Mouse (Mus musculus) spleen, postnatal 4 days (tissue): ENCODE measurements at regions not wholly inside any gene's neighbourhood (a gene's known extent, or its start where the extent isn't known, plus 50 kb on each side); places are given as distances from the start of the nearest gene placed in this dataset.
"Not testable (repeated sequence)": the region's sequence is repeated elsewhere in the genome, so short reads cannot be mapped to it uniquely, and the experiment has no call there.

Experiments used
- DNase-seq, 2 experiments: peaks; one replicate each; pipeline ENCODE4 v3.0.0; 2022; ENCODE audit warnings: low spot score in 2 of 2

DNA sequence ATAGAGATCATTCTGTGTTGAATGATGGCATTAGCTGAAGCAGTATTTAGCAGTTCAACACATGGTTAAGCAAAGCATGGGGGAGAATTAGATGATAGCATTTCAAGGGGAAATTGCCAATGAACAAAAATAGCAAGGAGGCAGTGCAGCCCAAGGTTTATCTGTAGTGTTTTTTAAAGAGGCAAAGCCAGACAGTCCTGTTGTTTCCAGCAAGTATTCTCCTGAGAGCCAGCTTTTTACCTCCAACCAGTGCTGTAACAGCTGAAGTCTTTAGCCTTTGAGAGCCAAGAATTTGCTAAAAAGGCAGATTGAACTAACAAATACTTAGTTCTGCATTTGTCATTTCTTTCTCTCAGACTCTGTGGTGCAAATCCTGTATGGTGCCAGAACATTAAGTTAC, 305.1 kb upstream of the Arx start:
- DNase-seq = no peak

DNA sequence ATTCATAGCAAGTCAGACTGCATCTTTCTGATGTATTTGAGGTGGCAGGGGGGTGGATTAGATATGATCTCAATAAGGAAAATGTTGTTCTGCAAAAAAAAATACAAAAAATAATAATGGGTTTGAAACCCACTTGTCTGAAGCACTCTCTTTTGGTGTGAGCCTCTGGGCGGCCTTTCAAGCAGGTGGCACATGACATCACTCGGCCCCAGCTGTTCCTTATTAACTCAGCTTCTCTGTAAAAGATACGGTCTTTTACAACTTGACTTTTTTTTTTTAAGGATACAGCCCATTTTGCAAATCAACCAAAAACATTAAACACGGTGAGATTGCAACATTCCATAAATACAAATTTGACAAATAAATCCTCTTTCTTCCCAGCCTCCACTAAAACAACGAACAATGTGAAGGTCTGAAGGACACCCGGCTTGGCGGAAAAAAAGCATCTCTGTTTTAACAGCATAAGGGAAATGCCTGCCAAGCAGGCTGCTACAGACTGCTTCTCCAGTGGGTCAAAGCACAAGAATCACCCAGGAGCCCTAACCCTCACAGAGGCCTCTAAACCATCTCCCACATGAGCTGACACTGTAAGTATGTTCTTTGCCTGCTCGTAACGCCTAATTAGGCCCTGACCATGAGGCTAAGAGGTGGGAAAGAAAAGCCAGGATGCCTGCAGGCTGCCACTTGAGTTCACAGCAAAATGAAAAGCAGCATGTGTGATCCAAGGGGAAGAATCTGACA, 283.8 kb upstream of the Arx start:
- DNase-seq = no peak

DNA sequence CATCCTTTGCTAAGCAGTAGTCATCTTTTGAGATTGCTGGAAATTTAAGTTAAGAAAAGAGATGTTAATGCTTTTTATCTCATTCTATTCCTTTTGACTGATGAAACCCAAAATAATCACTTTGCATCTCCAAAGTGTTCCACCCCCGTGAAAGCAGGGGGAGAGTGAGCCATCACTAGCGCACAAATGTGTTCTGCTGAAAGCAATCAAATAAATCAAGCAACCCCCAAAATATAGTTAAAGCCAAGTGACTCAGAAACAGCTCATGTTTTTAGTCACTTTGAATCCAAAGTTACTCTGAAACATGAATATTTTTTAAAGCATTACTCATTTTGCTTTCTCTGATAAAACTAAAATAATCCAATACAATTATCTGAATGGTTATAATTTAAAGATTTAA, 279.6 kb upstream of the Arx start:
- no peak for DNase-seq

DNA sequence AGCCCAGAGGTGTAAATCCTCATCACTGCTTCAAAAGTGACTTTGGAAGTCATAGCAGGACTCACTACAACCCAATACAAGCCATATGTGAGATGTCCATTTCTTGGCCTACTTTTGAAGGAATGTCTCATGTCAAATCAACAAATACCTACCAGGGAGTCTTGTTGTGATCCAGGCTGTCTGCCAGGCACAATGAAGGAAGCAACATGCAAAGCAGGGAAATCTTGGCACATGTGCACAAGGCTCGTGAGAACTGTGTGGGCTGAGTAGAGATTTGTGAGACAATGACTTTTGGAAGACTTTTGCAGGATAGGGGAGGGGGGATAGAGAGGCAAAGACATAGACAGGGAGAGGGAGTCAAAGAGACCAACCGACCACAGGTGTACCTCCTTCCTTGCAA, 274.7 kb upstream of the Arx start:
- DNase-seq = no peak

DNA sequence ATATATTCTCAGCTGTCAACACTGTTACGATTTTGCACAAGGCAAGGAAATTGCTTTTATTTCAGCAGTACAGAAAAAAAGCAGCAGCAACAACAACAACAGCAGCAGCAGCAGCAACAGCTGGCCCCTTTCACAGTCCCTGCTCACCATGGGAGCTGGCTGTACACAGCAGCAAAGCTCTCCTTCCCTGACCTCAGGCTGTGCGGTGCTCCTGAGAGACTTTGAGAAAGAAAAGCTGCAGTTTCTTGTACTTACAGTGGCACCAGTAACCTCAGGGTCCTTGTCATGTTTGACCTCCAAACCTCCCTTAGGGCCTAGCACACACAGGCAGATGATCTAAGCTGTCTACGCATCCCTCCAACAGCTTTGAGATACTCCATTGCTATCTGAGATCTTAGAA, 269.9 kb upstream of the Arx start:
- no peak for DNase-seq

DNA sequence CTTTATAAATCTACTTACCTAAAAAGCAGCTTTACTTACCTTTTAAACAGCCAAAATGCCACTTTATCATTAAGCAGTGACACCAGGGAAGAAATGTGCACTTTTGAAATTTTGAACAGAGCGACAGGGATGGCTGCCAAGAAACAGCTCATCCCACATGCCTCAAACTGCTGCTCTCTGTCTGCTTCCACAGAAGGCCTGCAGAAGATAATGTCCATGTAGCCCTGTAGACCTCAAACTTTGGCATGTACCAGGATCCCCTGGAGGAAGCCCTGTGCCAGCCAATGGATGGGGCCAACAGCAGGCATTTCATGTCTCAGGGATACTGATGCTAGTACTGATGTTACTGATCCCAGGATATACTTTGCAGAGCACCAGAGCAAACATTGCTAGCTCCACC, 245.1 kb upstream of the Arx start:
- DNase-seq = no peak

DNA sequence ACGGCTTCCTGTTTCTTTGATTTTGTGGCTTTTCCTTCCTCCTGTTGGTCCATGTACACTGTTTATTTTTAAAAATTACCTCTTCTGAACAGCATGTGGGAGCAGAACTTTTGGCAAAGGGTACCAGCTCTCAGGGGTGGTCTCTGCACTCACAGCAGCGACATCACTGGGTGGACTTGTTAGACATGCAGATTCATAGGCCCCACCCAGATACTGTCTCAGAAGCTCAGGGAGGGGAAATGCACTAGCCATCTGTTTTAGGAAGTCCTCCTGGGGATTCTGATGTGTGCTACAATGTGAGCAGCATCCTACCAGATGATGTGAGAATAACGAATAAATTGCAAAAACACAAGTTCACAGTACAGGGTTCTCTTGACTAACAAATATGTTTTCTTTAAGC, 243.5 kb upstream of the Arx start:
- no peak for DNase-seq

DNA sequence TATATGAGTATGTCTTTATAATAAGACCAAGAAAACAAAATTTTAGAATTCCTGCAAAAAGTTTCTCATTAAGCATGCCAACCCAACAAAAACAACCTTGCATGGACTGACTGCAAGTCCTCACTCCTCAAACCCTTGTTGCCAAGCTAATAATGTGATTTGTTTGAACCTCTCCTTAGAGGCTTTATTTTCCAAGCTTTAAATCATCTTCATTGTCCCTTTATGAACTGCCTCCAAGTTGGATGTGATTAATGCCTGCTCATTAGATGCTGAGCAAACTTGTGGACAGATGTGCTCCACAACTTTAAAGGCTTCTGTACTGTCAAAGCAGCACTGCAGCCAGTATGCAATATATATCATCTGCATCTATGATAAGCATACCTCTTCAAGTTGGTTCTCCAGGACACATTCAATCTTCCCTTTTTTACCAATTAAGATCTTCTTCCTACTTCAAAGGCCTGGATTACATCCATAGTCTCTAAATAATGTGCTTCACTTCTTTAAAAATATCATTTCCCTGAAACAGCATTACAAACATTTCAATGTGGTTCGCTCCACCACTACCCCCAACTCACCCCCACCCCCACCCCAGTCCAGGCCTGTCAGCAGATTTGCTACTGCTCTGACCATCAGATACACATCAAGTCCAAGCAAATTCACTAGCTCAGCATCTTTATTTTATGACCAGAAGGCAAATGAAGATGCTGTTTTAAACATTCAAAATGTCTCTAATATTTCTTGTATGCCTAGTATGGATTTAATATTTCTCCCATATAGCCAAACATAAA, 237.1 kb upstream of the Arx start:
- no peak for DNase-seq

DNA sequence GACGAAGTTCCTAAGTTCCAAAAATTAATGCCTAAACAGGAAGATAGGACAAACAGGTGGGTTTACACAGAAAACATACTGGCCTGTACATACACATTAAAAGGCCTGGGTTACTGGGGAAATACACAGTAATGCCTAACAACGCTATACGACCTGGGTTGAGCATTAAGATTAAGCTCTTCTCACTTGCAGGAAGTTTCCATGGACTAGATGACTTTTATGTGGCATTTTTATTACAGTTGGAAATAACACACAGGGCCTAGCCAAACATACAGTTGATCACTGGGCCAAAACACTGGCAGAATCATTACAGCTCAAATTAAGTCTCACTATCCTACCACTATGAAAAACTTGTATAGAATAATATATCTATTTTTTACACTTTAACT, 236.5 kb upstream of the Arx start:
- DNase-seq = no peak

DNA sequence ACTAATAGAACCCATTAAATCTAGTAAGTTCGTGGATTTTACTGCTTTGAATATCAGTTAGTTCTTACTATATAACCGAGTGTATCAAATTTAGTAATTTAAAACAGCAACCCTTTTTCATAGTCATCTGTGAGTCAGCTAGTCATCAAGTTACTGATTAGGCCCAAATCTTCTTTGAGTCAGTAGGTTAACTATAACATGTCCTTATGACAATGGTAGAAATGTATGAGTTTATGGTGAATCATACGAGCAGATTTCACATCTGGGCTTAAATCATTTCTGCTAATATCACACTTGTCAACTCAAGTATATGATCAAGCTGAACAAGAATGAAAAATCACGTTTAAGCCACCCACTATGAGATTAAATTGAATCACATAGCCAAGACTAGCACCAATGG, 226.7 kb upstream of the Arx start:
- DNase-seq = no peak

DNA sequence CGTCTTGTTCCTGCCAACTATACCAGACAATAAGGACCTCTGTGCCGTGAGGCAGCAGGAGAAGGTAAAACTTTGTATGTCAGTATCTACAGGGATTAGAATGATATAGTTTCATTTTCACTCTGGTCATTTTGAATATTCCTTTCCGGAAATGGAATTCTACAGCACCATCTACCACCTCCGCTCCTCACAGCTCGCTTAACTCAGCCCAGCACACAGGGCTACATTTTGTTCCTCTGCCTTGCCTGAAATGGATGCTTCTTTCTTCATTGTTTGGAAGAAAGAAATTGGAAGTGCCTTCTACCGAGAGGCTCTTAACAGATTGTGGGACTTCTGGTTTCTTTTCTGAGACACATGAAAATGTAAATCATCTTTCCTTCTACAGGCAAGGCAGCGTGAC, 217.4 kb upstream of the Arx start:
- no peak for DNase-seq

DNA sequence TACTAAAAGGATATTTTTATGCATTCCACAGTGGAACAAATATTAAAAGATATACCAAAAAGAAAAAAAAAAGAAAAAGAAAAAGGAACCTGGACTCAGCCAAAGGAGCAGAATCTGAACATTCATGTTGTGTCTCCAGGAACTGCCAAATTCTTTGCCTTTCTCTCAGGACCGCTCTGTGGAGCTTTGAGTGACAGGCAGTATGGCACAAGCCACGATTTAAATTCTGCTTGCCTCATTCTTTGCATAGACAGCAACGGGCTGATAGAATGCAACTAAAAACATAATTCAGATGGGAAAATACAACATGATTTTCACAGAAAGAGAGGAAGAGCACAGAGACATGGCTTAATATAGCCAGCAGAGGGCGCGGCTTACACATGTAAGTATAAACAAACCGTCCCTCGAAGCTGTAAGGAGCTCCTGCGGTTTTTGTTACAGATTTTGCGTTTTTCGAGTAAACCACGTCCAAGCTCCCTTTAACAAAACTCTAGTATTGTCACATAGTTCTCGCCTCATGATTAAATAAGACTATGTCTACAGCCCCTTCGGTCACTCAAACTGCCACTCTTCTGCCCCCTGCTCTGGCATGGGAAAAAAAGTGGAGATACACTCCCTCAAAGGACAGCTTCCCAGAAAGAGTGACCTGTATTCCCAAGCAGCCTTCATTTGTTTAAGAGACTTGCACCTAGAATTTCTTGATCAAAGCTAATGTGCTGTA, 216.5 kb upstream of the Arx start:
- DNase-seq = peak in 1 of 2 experiments; percentile 58

DNA sequence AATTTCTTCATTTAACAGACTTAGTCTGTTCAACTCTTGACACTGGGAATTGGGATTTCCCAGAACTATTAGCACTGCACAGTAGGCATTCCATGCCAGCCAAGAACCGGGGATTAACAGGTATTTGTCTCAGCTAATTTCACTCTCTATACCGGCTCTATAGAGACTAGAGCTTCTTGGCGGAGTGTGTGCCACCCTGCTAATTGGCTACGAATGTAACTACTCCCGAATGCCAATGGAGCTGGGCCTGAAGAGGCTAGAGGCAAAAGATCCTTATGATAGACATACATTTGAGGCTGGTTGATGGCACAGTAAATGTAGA, 216.0 kb upstream of the Arx start:
- DNase-seq = no peak

DNA sequence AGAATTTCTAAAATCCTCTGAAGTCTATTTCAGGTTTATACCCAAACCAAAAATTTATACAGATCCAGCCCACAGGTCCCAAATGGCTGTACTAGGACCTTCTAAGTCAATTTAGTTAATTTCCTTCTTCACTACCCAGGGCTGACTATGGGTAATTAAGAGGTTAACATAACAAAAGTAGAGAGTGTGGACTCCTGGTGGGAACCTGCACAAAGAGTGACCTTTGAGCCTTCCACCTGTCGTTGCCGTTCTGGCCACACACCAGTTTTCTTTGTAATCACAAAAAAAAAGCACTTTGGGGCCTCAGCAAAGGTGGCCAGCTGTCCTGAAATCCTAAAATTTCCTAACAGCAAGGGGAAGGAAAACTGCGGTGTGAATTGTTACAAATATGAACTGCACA, 197.3 kb upstream of the Arx start:
- DNase-seq = no peak

DNA sequence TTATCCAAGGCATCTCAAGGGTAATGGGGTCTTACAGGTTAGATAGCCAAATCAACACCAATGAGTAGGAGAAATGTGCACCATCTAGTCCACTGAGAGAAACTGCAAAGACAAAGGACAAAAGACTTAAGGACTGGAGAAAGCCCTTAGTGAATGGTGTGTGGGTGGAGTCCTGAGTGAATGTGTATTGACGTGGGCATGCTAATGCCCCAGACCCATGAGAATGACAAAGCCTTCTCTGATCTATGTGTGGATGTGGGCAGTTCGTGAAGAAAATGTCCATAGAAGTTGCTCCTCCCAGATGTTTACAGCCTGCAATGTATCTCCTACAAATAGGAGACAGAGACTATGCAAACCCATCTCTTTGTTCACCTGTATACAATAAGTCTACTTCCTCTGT, 188.7 kb upstream of the Arx start:
- no peak for DNase-seq

DNA sequence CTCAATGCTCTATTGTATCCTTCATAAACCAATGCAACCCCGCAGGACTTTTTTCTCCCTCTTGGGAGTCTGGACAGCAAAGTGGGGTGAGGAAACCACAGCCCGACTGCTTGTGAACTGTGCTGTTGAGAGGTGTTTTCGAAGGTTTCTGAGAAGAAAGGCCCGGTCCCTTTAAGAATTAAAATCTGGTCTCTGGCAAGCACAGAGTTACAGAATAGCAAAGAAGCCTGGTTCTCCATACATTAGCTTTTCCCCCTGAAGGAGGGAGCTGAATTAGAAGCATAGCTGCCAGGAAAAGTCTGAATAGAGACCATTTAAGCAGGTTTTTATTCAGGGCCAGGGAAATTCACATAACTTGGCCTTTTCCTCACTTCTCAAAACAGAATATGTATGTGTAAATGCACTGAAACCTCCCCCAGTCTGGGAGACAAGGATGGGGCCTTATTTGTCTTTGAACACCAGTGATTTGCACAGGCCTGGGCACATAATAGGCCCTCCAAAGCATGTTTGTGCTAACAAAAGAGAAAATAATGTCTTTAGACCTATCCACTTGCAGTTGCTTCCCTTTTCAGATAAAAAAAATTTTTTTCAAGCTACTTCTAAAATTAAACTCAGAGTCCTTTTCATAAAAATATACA, 178.2 kb upstream of the Arx start:
- no peak for DNase-seq

DNA sequence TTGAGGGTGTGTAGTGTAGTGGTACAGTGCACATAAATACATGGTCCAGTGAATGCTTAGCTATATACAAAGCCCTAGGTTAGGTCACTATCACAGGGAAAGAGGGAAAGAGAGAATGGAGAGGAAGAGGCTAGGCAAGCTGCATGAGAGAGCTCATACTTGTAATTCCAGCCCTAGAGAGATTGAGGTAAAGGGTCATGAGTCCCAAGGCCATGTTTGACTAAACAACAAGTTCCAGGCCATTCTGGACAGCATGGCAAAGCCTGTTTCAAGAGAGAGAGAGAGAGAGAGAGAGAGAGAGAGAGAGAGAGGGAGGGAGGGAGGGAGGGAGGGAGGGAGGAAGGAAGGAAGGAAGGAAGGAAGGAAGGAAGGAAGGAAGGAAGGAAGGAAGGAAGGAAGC, 131.9 kb upstream of the Arx start:
- not testable (repeated sequence) for DNase-seq

DNA sequence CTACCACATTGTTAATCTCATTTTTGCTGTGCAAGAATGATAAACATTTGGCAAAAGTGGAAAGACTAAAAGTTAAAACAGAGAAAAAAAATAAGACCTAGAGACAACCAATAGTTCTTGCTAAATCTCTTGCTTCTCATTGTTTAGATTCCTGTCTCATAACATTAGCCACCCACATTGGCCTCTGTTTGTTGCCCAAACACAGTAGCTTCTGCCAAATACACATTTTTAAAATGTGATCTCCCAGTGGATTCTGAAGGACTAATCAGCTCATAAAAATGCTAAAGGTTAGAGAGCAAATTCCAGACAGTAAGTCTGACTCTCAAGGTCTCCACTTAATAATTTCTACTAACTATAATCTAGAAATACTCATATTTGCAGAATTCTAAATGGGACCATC, 127.1 kb upstream of the Arx start:
- DNase-seq = no peak

DNA sequence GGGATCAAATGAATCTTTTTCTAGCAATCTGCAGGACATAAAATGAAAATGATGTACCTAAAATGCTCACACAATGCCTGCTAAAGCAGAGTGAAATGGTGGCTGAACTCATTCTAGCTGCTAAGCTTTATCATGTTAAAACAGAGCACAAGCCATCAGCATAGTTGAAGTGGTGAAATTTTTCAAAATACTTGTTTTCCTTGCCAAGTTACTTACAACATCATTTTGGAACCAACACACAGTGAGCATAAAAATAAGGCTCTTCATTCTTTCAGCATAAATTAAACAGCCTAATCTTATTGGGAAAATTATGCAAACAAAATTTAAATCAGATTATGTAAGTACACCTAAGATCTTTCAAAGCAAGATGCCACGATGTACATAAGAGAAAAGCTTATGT, 125.3 kb upstream of the Arx start:
- no peak for DNase-seq
